Mouse (Mus musculus) MEL (cell line): ENCODE measurements at regions not wholly inside any gene's neighbourhood (a gene's known extent, or its start where the extent isn't known, plus 50 kb on each side); places are given as distances from the start of the nearest gene placed in this dataset.

ENCODE experiments used
- DNase-seq: peaks from one replicate; pipeline ENCODE4 v3.0.0; 2011; ENCODE audit warnings: low read depth, low spot score
- H3K27ac ChIP-seq: 2 replicates; pipeline ENCODE4 v1.5.1; 2012; ENCODE audit warnings: low read depth, mild to moderate bottlenecking, control low read depth, low read length, moderate library complexity; ENCODE audit not compliant: control insufficient read depth
- H3K27me3 ChIP-seq, 2 experiments: fragments of 150-350 bp in 1 of 2; sonication (generic) in 1 of 2; 2 replicates each; pipeline ENCODE4 v1.6.1; 2012; ENCODE audit warnings: low read length in 2 of 2, mild to moderate bottlenecking in 2 of 2, improper control_type of control experiment in 1 of 2, moderate library complexity in 1 of 2; ENCODE audit not compliant: insufficient read depth in 2 of 2, control insufficient read depth in 1 of 2
- H3K36me3 ChIP-seq, 2 experiments: 2 replicates each; pipeline ENCODE4 v1.6.1; 2012 to 2014; ENCODE audit warnings: low read length in 2 of 2, improper control_type of control experiment in 1 of 2, inconsistent platforms in 1 of 2, mild to moderate bottlenecking in 1 of 2; ENCODE audit not compliant: insufficient read depth in 2 of 2, control insufficient read depth in 1 of 2
- H3K4me1 ChIP-seq, 2 experiments: fragments of 150-350 bp in 1 of 2; sonication (generic) in 1 of 2; 2 replicates each; pipeline ENCODE4 v1.6.1; 2012; ENCODE audit warnings: low read length in 2 of 2, improper control_type of control experiment in 1 of 2, mild to moderate bottlenecking in 1 of 2; ENCODE audit not compliant: insufficient read depth in 2 of 2, control insufficient read depth in 1 of 2
- H3K4me3 ChIP-seq, 2 experiments: fragments of 150-350 bp in 1 of 2; sonication (generic) in 1 of 2; 2 replicates each; pipeline ENCODE4 v1.5.1; 2012; ENCODE audit warnings: low read depth in 2 of 2, low read length in 2 of 2, mild to moderate bottlenecking in 2 of 2, moderate library complexity in 2 of 2, control low read depth in 1 of 2, improper control_type of control experiment in 1 of 2; ENCODE audit not compliant: control insufficient read depth in 1 of 2, insufficient read depth in 1 of 2
- H3K79me2 ChIP-seq: 2 replicates; pipeline ENCODE4 v1.6.1; 2012; ENCODE audit warnings: mild to moderate bottlenecking, low read length, moderate library complexity; ENCODE audit not compliant: control insufficient read depth, poor library complexity, insufficient read depth
- H3K9ac ChIP-seq: 2 replicates; pipeline ENCODE4 v1.6.1; 2012; ENCODE audit warnings: low read depth, mild to moderate bottlenecking, control low read depth, low read length, moderate library complexity; ENCODE audit not compliant: control insufficient read depth, poor library complexity, severe bottlenecking
- H3K9me3 ChIP-seq: fragments of 150-350 bp; sonication (generic); replicated peaks from 2 replicates; pipeline ENCODE4 v1.6.1; 2012; ENCODE audit warnings: mild to moderate bottlenecking, low read length, improper control_type of control experiment, moderate library complexity; ENCODE audit not compliant: insufficient read depth
- BHLHE40 ChIP-seq: IDR thresholded peaks from 2 replicates; pipeline ENCODE4 v1.6.1; 2012; ENCODE audit warnings: low read depth, mild to moderate bottlenecking, inconsistent platforms, low read length, improper control_type of control experiment, borderline replicate concordance
- ELF1 ChIP-seq: IDR thresholded peaks from 2 replicates; pipeline ENCODE4 v1.6.1; 2014; ENCODE audit warnings: low read depth, mild to moderate bottlenecking, inconsistent platforms, low read length, improper control_type of control experiment, moderate library complexity
- ETS1 ChIP-seq: IDR thresholded peaks from 2 replicates; pipeline ENCODE4 v1.6.1; 2012; ENCODE audit warnings: low read depth, mild to moderate bottlenecking, inconsistent platforms, low read length, improper control_type of control experiment, moderate library complexity
- HCFC1 ChIP-seq: IDR thresholded peaks from 2 replicates; pipeline ENCODE4 v1.6.1; 2012; ENCODE audit warnings: low read depth, mild to moderate bottlenecking, inconsistent platforms, low read length, improper control_type of control experiment, moderate library complexity
- KAT2A ChIP-seq: conservative IDR thresholded peaks from 2 replicates; pipeline ENCODE4 v1.6.1; 2012; ENCODE audit warnings: low read depth, low read length, improper control_type of control experiment, inconsistent platforms
- MAFK ChIP-seq: IDR thresholded peaks from 2 replicates; pipeline ENCODE4 v1.6.1; 2011; ENCODE audit warnings: low read depth, mild to moderate bottlenecking, low read length, improper control_type of control experiment, borderline replicate concordance
- MAX ChIP-seq: IDR thresholded peaks from 2 replicates; pipeline ENCODE4 v1.6.1; 2011; ENCODE audit warnings: low read length, improper control_type of control experiment
- MEF2A ChIP-seq: IDR thresholded peaks from 2 replicates; pipeline ENCODE4 v1.6.1; 2014; ENCODE audit warnings: low read depth, mild to moderate bottlenecking, inconsistent platforms, low read length, improper control_type of control experiment; ENCODE audit not compliant: poor library complexity, insufficient replicate concordance, severe bottlenecking; ENCODE audit errors: extremely low read depth
- MYB ChIP-seq: IDR thresholded peaks from 2 replicates; pipeline ENCODE4 v1.6.1; 2011; ENCODE audit warnings: mild to moderate bottlenecking, low read depth, low read length, improper control_type of control experiment
- MYC ChIP-seq: IDR thresholded peaks from 2 replicates; pipeline ENCODE4 v1.6.1; 2011; ENCODE audit warnings: low read depth, mild to moderate bottlenecking, low read length, improper control_type of control experiment, moderate library complexity
- NRF1 ChIP-seq: IDR thresholded peaks from 2 replicates; pipeline ENCODE4 v1.6.1; 2014; ENCODE audit warnings: low read depth, mild to moderate bottlenecking, inconsistent platforms, low read length, improper control_type of control experiment, moderate library complexity; ENCODE audit not compliant: poor library complexity, insufficient read depth, severe bottlenecking
- POLR2AphosphoS5 ChIP-seq: IDR thresholded peaks from 2 replicates; pipeline ENCODE4 v1.6.1; 2012; ENCODE audit warnings: low read depth, borderline replicate concordance, mild to moderate bottlenecking, inconsistent platforms, low read length, moderate library complexity, mixed read lengths
- UBTF ChIP-seq: IDR thresholded peaks from 2 replicates; pipeline ENCODE4 v1.6.1; 2012; ENCODE audit warnings: low read depth, mild to moderate bottlenecking, inconsistent platforms, low read length, improper control_type of control experiment, moderate library complexity, borderline replicate concordance; ENCODE audit not compliant: insufficient read depth
- USF1 ChIP-seq: IDR thresholded peaks from 2 replicates; pipeline ENCODE4 v1.6.1; 2014; ENCODE audit warnings: low read depth, mild to moderate bottlenecking, inconsistent platforms, low read length, improper control_type of control experiment, moderate library complexity
- USF2 ChIP-seq, 2 experiments: IDR thresholded peaks; 2 replicates each; pipeline ENCODE4 v1.6.1; 2011 to 2012; ENCODE audit warnings: improper control_type of control experiment in 2 of 2, low read length in 2 of 2, borderline replicate concordance in 1 of 2, inconsistent platforms in 1 of 2, low read depth in 1 of 2, mild to moderate bottlenecking in 1 of 2; ENCODE audit not compliant: insufficient read depth in 1 of 2
- ZC3H11A ChIP-seq: IDR thresholded peaks from 2 replicates; pipeline ENCODE4 v1.6.1; 2012; ENCODE audit warnings: low read depth, mild to moderate bottlenecking, inconsistent platforms, low read length, improper control_type of control experiment
- ZKSCAN1 ChIP-seq: IDR thresholded peaks from 2 replicates; pipeline ENCODE4 v1.6.1; 2012; ENCODE audit warnings: low read depth, mild to moderate bottlenecking, inconsistent platforms, low read length, improper control_type of control experiment, moderate library complexity
- ZMIZ1 ChIP-seq: IDR thresholded peaks from 2 replicates; pipeline ENCODE4 v1.6.1; 2012; ENCODE audit warnings: low read depth, mild to moderate bottlenecking, inconsistent platforms, low read length, improper control_type of control experiment, moderate library complexity
- ZNF384 ChIP-seq: IDR thresholded peaks from 2 replicates; pipeline ENCODE4 v1.6.1; 2012; ENCODE audit warnings: low read depth, mild to moderate bottlenecking, inconsistent platforms, low read length, improper control_type of control experiment

- Histone ChIP-seq H3K9ac (no peak overlapping the region), H3K79me2 (no peaks in the 10 kb centered on the region), H3K27me3 (no peaks in the 10 kb centered on the region), H3K9me3 (no peaks in the 10 kb centered on the region), H3K4me1 (no peaks in the 10 kb centered on the region), H3K4me3 (no peak overlapping the region), H3K36me3 (no peaks in the 10 kb centered on the region), H3K27ac (no peak overlapping the region)
- TF ChIP-seq NRF1, result no peak
- TF ChIP-seq UBTF, result no peak
- TF ChIP-seq USF2 (IDR thresholded peaks at IDR 0.05; ENCODE audit: borderline replicate concordance in 1 of 2, insufficient read depth in 1 of 2, low read depth in 1 of 2, low read length in 2 of 2), result no peak
- TF ChIP-seq USF1, result no peak
- TF ChIP-seq BHLHE40, result no peak
- TF ChIP-seq MEF2A, result no peak
- no peak for TF ChIP-seq ETS1
- no peak for TF ChIP-seq MYB
- no peak for TF ChIP-seq KAT2A
- TF ChIP-seq ZMIZ1, result no peak
- TF ChIP-seq POLR2AphosphoS5, result no peak
- TF ChIP-seq MAFK, result no peak
- no peak for TF ChIP-seq MAX
- no peak for TF ChIP-seq MYC
- TF ChIP-seq ZC3H11A, result no peak
- TF ChIP-seq ELF1, result no peak
- no peak for TF ChIP-seq HCFC1
- DNase-seq, result no peak
Measured at GRCm38 (mm10) chrX:133505683-133506082, 183.1 kb downstream of the Pcdh19 start.

- no peaks in the 10 kb centered on the region for H3K9me3 ChIP-seq
- no peak overlapping the region for H3K27ac ChIP-seq
- DNase-seq, result no peak
- H3K4me3 ChIP-seq, result no peak overlapping the region
- no peaks in the 10 kb centered on the region for H3K4me1 ChIP-seq
- no peaks in the 10 kb centered on the region for H3K36me3 ChIP-seq
- no peaks in the 10 kb centered on the region for H3K79me2 ChIP-seq
- no peak overlapping the region for H3K9ac ChIP-seq
- no peaks in the 10 kb centered on the region for H3K27me3 ChIP-seq
- TF ChIP-seq ZMIZ1, result no peak
- no peak for TF ChIP-seq ZNF384
- TF ChIP-seq ELF1, result no peak
- TF ChIP-seq ZC3H11A, result no peak
- no peak for TF ChIP-seq ZKSCAN1
Measured at GRCm38 (mm10) chrX:133461867-133462266, 226.9 kb downstream of the Pcdh19 start.
